12 mouse cellular contexts compared by ENCODE assay signal in genomic region chr9:106457920-106458319, GRCm38 (mm10). TPM values are rescaled to one million over a fixed set of nuclear protein-coding genes. Genes with fewer than 3 reads are reported as not detected.
DNase-seq lines count a peak whose midpoint lies in the region; ATAC-seq lines count a peak whose summit lies in the region.
"Had no signal": no experiment of that assay in that cellular context is flagged by ENCODE, and none has a peak within 500 bp of the region (broad histone marks: within the 10 kb centered on the region; RNA-seq: fewer than 3 reads in every experiment).

No protein-coding gene starts in this region.

- DNase-seq in heart, adult 18-20 months, result peak; percentile 58 to 77
- no peak for DNase-seq in heart, adult 8-10 months (ENCODE audit: low spot score)
- DNase-seq in thymus, adult 18-20 months, result no peak
- DNase-seq: gastrocnemius, postnatal 36 days; kidney, adult 9 months; lung, adult 18-20 months had no signal

- H3K4me2 ChIP-seq in forebrain, embryonic 16.5 days (ENCODE audit: low read length), result 0 out of 2 replicates have a peak overlapping the region, but pooled peaks have one; percentile 6
- H3K4me2 ChIP-seq in hindbrain, embryonic 13.5 days, result peak overlapping the region; percentile 100
- H3K4me2 ChIP-seq in neural tube, embryonic 12.5 days (replicated peaks), result peak overlapping the region; percentile 92
- H3K4me2 ChIP-seq in kidney, embryonic 14.5 days (replicated peaks; ENCODE audit: low read depth, low read length), result no peak overlapping the region

- WGBS in forebrain, embryonic 16.5 days, result 50% methylated on average over 5 of the region's 5 CpGs
- 41% methylated on average over 5 of the region's 5 CpGs for WGBS in hindbrain, embryonic 13.5 days
- 54% methylated on average over 5 of the region's 5 CpGs for WGBS in neural tube, embryonic 12.5 days
- WGBS in kidney, embryonic 14.5 days, result 70% methylated on average over 5 of the region's 5 CpGs

- no peak overlapping the region for H3K4me3 ChIP-seq in forebrain, embryonic 16.5 days (replicated peaks; ENCODE audit: low read length)
- peak overlapping the region; percentile 79 for H3K4me3 ChIP-seq in hindbrain, embryonic 13.5 days
- no peak overlapping the region for H3K4me3 ChIP-seq in neural tube, embryonic 12.5 days
- H3K4me3 ChIP-seq in kidney, embryonic 14.5 days (ENCODE audit: low read length), result no peak overlapping the region

- H3K9ac ChIP-seq in forebrain, embryonic 16.5 days (replicated peaks; ENCODE audit: low read depth, low read length), result no peak overlapping the region
- H3K9ac ChIP-seq in hindbrain, embryonic 13.5 days, result peak overlapping the region; percentile 94
- peak overlapping the region; percentile 93 for H3K9ac ChIP-seq in neural tube, embryonic 12.5 days
- no peak overlapping the region for H3K9ac ChIP-seq in kidney, embryonic 14.5 days (ENCODE audit: low read depth, low read length)

- H3K36me3 ChIP-seq in forebrain, embryonic 16.5 days (ENCODE audit: control insufficient read depth, insufficient read depth), result peaks cover 6% of the 10 kb centered on the region; the same call in 1 of the 2 replicates
- H3K36me3 ChIP-seq in hindbrain, embryonic 13.5 days, result peaks cover 37% of the 10 kb centered on the region
- H3K36me3 ChIP-seq in neural tube, embryonic 12.5 days, result peaks cover 37% of the 10 kb centered on the region
- H3K36me3 ChIP-seq in kidney, embryonic 14.5 days (ENCODE audit: control insufficient read depth, insufficient read depth, low read length), result peaks cover 34% of the 10 kb centered on the region

- peaks cover 47% of the 10 kb centered on the region for H3K4me1 ChIP-seq in forebrain, embryonic 16.5 days (replicated peaks; ENCODE audit: control insufficient read depth, insufficient read depth, low read length)
- H3K4me1 ChIP-seq in hindbrain, embryonic 13.5 days (replicated peaks), result peaks cover 69% of the 10 kb centered on the region
- H3K4me1 ChIP-seq in neural tube, embryonic 12.5 days, result peaks cover 65% of the 10 kb centered on the region
- H3K4me1 ChIP-seq in kidney, embryonic 14.5 days (ENCODE audit: control insufficient read depth, insufficient read depth, low read length), result peaks cover 49% of the 10 kb centered on the region

- ATAC-seq in forebrain, embryonic 16.5 days, result no peak
- no peak for ATAC-seq in hindbrain, embryonic 13.5 days (ENCODE audit: low FRiP score)
- no peak for ATAC-seq in neural tube, embryonic 12.5 days (ENCODE audit: low FRiP score, low read depth)
- ATAC-seq in megakaryocyte progenitor cell, adult 5-6 weeks (replicated peaks; ENCODE audit: poor library complexity), result no peak
- ATAC-seq in kidney, embryonic 14.5 days (ENCODE audit: low FRiP score, low TSS enrichment), result no peak

- H3K9me3 ChIP-seq in forebrain, embryonic 16.5 days (ENCODE audit: control insufficient read depth, low read length), result no peaks in the 10 kb centered on the region
- no peaks in the 10 kb centered on the region for H3K9me3 ChIP-seq in hindbrain, embryonic 13.5 days
- no peaks in the 10 kb centered on the region for H3K9me3 ChIP-seq in neural tube, embryonic 12.5 days
- no peaks in the 10 kb centered on the region for H3K9me3 ChIP-seq in kidney, embryonic 14.5 days (ENCODE audit: control insufficient read depth, low read length)
- H3K9me3 ChIP-seq: embryonic facial prominence, embryonic 13.5 days had no signal

- H3K27me3 ChIP-seq in forebrain, embryonic 16.5 days (replicated peaks; ENCODE audit: control insufficient read depth, insufficient read depth, low read length), result no peaks in the 10 kb centered on the region
- H3K27me3 ChIP-seq in hindbrain, embryonic 13.5 days, result no peaks in the 10 kb centered on the region
- no peaks in the 10 kb centered on the region for H3K27me3 ChIP-seq in neural tube, embryonic 12.5 days (replicated peaks)
- H3K27me3 ChIP-seq in kidney, embryonic 14.5 days (ENCODE audit: control insufficient read depth, insufficient read depth, low read length), result no peaks in the 10 kb centered on the region
- H3K27me3 ChIP-seq: embryonic facial prominence, embryonic 13.5 days had no signal

- no peak overlapping the region for H3K27ac ChIP-seq in forebrain, embryonic 16.5 days (ENCODE audit: low read length)
- peak overlapping the region; percentile 97 for H3K27ac ChIP-seq in hindbrain, embryonic 13.5 days
- no peak overlapping the region for H3K27ac ChIP-seq in neural tube, embryonic 12.5 days
- no peak overlapping the region for H3K27ac ChIP-seq in kidney, embryonic 14.5 days (ENCODE audit: low read depth, low read length)

RNA-seq across cellular contexts. Expression of gene Pcbp4, which starts 4.8 kb away (rescaled TPM):
- total RNA-seq in heart, adult 18-20 months (2021), result 10 to 100 TPM; 61.1 to 63.2 TPM
- total RNA-seq in heart, adult 8-10 months (2022), result 10 to 100 TPM; 72.2 to 76.0 (median 74.5) TPM
- 221 and 249 TPM in 2 replicates for polyA plus RNA-seq in forebrain, embryonic 16.5 days (2015; fragmentation: Nextera tagmentation; extraction: Ambion mirVana)
- polyA plus RNA-seq in hindbrain, embryonic 13.5 days (2015; fragmentation: Nextera tagmentation; extraction: Ambion mirVana), result 248 and 259 TPM in 2 replicates
- 358 and 362 TPM in 2 replicates for polyA plus RNA-seq in neural tube, embryonic 12.5 days (2016; fragmentation: Nextera tagmentation; extraction: Ambion mirVana)
- 0.91 and 1.7 TPM in 2 replicates for total RNA-seq in megakaryocyte progenitor cell, adult 5-6 weeks (2015)
- 0.96 and 2.7 TPM in 2 replicates for total RNA-seq in megakaryocyte progenitor cell, adult 5-6 weeks (2017)
- 129 and 147 TPM in 2 replicates for polyA plus RNA-seq in kidney, embryonic 14.5 days (2014; fragmentation: Nextera tagmentation; extraction: Ambion mirVana)

RNA-seq across cellular contexts. Expression of gene Gpr62, which starts 7.8 kb away (rescaled TPM):
- not detected for total RNA-seq in heart, adult 18-20 months (2021)
- total RNA-seq in heart, adult 8-10 months (2022), result under 1 TPM in 1 of 4 experiments, not detected in 3; 0.19 TPM
- polyA plus RNA-seq in forebrain, embryonic 16.5 days (2015; fragmentation: Nextera tagmentation; extraction: Ambion mirVana), result 0.48 and 0.72 TPM in 2 replicates
- 0.60 and 0.68 TPM in 2 replicates for polyA plus RNA-seq in hindbrain, embryonic 13.5 days (2015; fragmentation: Nextera tagmentation; extraction: Ambion mirVana)
- 0.52 and 0.66 TPM in 2 replicates for polyA plus RNA-seq in neural tube, embryonic 12.5 days (2016; fragmentation: Nextera tagmentation; extraction: Ambion mirVana)
- not detected in 2 replicates for total RNA-seq in megakaryocyte progenitor cell, adult 5-6 weeks (2015)
- not detected in 2 replicates for total RNA-seq in megakaryocyte progenitor cell, adult 5-6 weeks (2017)
- 0.37 and 0.66 TPM in 2 replicates for polyA plus RNA-seq in kidney, embryonic 14.5 days (2014; fragmentation: Nextera tagmentation; extraction: Ambion mirVana)

RNA-seq across cellular contexts. Expression of gene Abhd14a, which starts 10.4 kb away (rescaled TPM):
- total RNA-seq in heart, adult 18-20 months (2021), result 10 to 100 TPM; 19.0 to 19.6 TPM
- 10 to 100 TPM; 17.5 to 20.6 (median 19.5) TPM for total RNA-seq in heart, adult 8-10 months (2022)
- polyA plus RNA-seq in forebrain, embryonic 16.5 days (2015; fragmentation: Nextera tagmentation; extraction: Ambion mirVana), result 72.3 and 81.9 TPM in 2 replicates
- polyA plus RNA-seq in hindbrain, embryonic 13.5 days (2015; fragmentation: Nextera tagmentation; extraction: Ambion mirVana), result 51.7 and 52.7 TPM in 2 replicates
- polyA plus RNA-seq in neural tube, embryonic 12.5 days (2016; fragmentation: Nextera tagmentation; extraction: Ambion mirVana), result 34.6 and 38.0 TPM in 2 replicates
- total RNA-seq in megakaryocyte progenitor cell, adult 5-6 weeks (2015), result 21.3 and 23.4 TPM in 2 replicates
- total RNA-seq in megakaryocyte progenitor cell, adult 5-6 weeks (2017), result 27.3 and 30.2 TPM in 2 replicates
- polyA plus RNA-seq in kidney, embryonic 14.5 days (2014; fragmentation: Nextera tagmentation; extraction: Ambion mirVana), result 50.2 and 58.8 TPM in 2 replicates

RNA-seq across cellular contexts. Expression of gene Abhd14b, which starts 10.7 kb away (rescaled TPM):
- 1 to 10 TPM; 8.5 to 8.6 TPM for total RNA-seq in heart, adult 18-20 months (2021)
- total RNA-seq in heart, adult 8-10 months (2022), result 10 to 100 TPM in 2 of 4 experiments, 1 to 10 TPM in 2; 6.0 to 11.8 (median 9.6) TPM
- polyA plus RNA-seq in forebrain, embryonic 16.5 days (2015; fragmentation: Nextera tagmentation; extraction: Ambion mirVana), result 6.2 and 7.7 TPM in 2 replicates
- 6.9 and 7.3 TPM in 2 replicates for polyA plus RNA-seq in hindbrain, embryonic 13.5 days (2015; fragmentation: Nextera tagmentation; extraction: Ambion mirVana)
- polyA plus RNA-seq in neural tube, embryonic 12.5 days (2016; fragmentation: Nextera tagmentation; extraction: Ambion mirVana), result 5.7 and 6.0 TPM in 2 replicates
- 15.8 and 19.1 TPM in 2 replicates for total RNA-seq in megakaryocyte progenitor cell, adult 5-6 weeks (2015)
- 8.4 and 11.7 TPM in 2 replicates for total RNA-seq in megakaryocyte progenitor cell, adult 5-6 weeks (2017)
- polyA plus RNA-seq in kidney, embryonic 14.5 days (2014; fragmentation: Nextera tagmentation; extraction: Ambion mirVana), result 18.7 and 25.6 TPM in 2 replicates

RNA-seq across cellular contexts. Expression of gene Rrp9, which starts 17.8 kb away (rescaled TPM):
- 10 to 100 TPM; 21.3 to 26.3 TPM for total RNA-seq in heart, adult 18-20 months (2021)
- total RNA-seq in heart, adult 8-10 months (2022), result 10 to 100 TPM; 22.5 to 28.3 (median 24.1) TPM
- polyA plus RNA-seq in forebrain, embryonic 16.5 days (2015; fragmentation: Nextera tagmentation; extraction: Ambion mirVana), result 53.6 and 62.5 TPM in 2 replicates
- 43.9 and 44.0 TPM in 2 replicates for polyA plus RNA-seq in hindbrain, embryonic 13.5 days (2015; fragmentation: Nextera tagmentation; extraction: Ambion mirVana)
- 48.8 and 51.0 TPM in 2 replicates for polyA plus RNA-seq in neural tube, embryonic 12.5 days (2016; fragmentation: Nextera tagmentation; extraction: Ambion mirVana)
- total RNA-seq in megakaryocyte progenitor cell, adult 5-6 weeks (2015), result 18.9 and 21.3 TPM in 2 replicates
- total RNA-seq in megakaryocyte progenitor cell, adult 5-6 weeks (2017), result 45.2 and 50.1 TPM in 2 replicates
- 43.8 and 49.3 TPM in 2 replicates for polyA plus RNA-seq in kidney, embryonic 14.5 days (2014; fragmentation: Nextera tagmentation; extraction: Ambion mirVana)

Comparison
In these comparisons a context has a peak if more than half of its experiments do, and no peak if none do; other contexts are left out.
1. DNase-seq: peak in heart, adult 18-20 months (2 of 2); none in heart, adult 8-10 months (single experiment) and thymus, adult 18-20 months (0 of 2).
2. H3K9ac ChIP-seq: peak in hindbrain, embryonic 13.5 days (single experiment) and neural tube, embryonic 12.5 days (single experiment); none in forebrain, embryonic 16.5 days (single experiment) and kidney, embryonic 14.5 days (single experiment).